Comparison of ENCODE assay signal across 8 mouse cellular contexts in genomic region chr14:20546415-20546814, GRCm38 (mm10). TPM values are rescaled to one million over a fixed set of nuclear protein-coding genes. Genes with fewer than 3 reads are reported as not detected.
DNase-seq lines count a peak whose midpoint lies in the region; ATAC-seq lines count a peak whose summit lies in the region.

Gene Ppp3cb, minus strand, starts transcription at chr14:20546573.

- peak; percentile 82 for DNase-seq in 3134 (ENCODE audit: extremely low read depth, insufficient read length, low spot score)
- peak; percentile 90 for DNase-seq in adrenal gland, postnatal 10 days
- DNase-seq in embryonic facial prominence, embryonic 10.5 days (ENCODE audit: low spot score) = peak; percentile 95
- DNase-seq in gonadal fat pad, adult 2 months (ENCODE audit: low read depth) = peak; percentile 46
- DNase-seq in kidney, adult 8-10 months = peak; percentile 74 to 81
- DNase-seq in spleen, postnatal 14 days (ENCODE audit: low spot score in 2 of 2) = peak; percentile 54 to 66

- H3K4me3 ChIP-seq in embryonic facial prominence, embryonic 10.5 days = peak within 1 kb of the TSS; percentile 97
- H3K4me3 ChIP-seq in limb, embryonic 13.5 days = peak within 1 kb of the TSS; percentile 97
- H3K4me3 ChIP-seq in midbrain, embryonic 16.5 days (ENCODE audit: low read depth, low read length) = peak within 1 kb of the TSS; percentile 69

- H3K36me3 ChIP-seq in embryonic facial prominence, embryonic 10.5 days (replicated peaks) = peaks cover 48% of the 10 kb centered on the region
- H3K36me3 ChIP-seq in limb, embryonic 13.5 days = peaks cover 30% of the 10 kb centered on the region
- peaks cover 12% of the 10 kb centered on the region for H3K36me3 ChIP-seq in midbrain, embryonic 16.5 days (ENCODE audit: control insufficient read depth, insufficient read depth, low read length)

- WGBS in embryonic facial prominence, embryonic 10.5 days = under 1% methylated on average over 29 of the region's 29 CpGs
- 2% methylated on average over 28 of the region's 29 CpGs for WGBS in limb, embryonic 13.5 days
- WGBS in midbrain, embryonic 16.5 days = under 1% methylated on average over 26 of the region's 29 CpGs

- H3K4me1 ChIP-seq in embryonic facial prominence, embryonic 10.5 days = peaks cover 10% of the 10 kb centered on the region
- H3K4me1 ChIP-seq in limb, embryonic 13.5 days = peaks cover 11% of the 10 kb centered on the region
- peaks cover 14% of the 10 kb centered on the region for H3K4me1 ChIP-seq in midbrain, embryonic 16.5 days (ENCODE audit: control insufficient read depth, insufficient read depth, low read length)

- H3K27me3 ChIP-seq in embryonic facial prominence, embryonic 10.5 days (replicated peaks; ENCODE audit: low read depth, poor library complexity, severe bottlenecking) = no peaks in the 10 kb centered on the region
- H3K27me3 ChIP-seq in limb, embryonic 13.5 days = no peaks in the 10 kb centered on the region
- H3K27me3 ChIP-seq in midbrain, embryonic 16.5 days (ENCODE audit: control insufficient read depth, insufficient read depth, low read depth, low read length) = no peaks in the 10 kb centered on the region

- H3K4me2 ChIP-seq in limb, embryonic 13.5 days (replicated peaks) = peak within 1 kb of the TSS; percentile 62
- H3K4me2 ChIP-seq in midbrain, embryonic 16.5 days (ENCODE audit: low read length) = peak within 1 kb of the TSS; percentile 66

- H3K9ac ChIP-seq in limb, embryonic 13.5 days = peak within 1 kb of the TSS; percentile 97
- peak within 1 kb of the TSS; percentile 96 for H3K9ac ChIP-seq in midbrain, embryonic 16.5 days (ENCODE audit: low read depth, low read length)

- peak; percentile 92 for ATAC-seq in limb, embryonic 13.5 days (ENCODE audit: low FRiP score, low read depth)
- peak; percentile 96 for ATAC-seq in midbrain, embryonic 16.5 days

- H3K9me3 ChIP-seq in embryonic facial prominence, embryonic 10.5 days = no peaks in the 10 kb centered on the region
- no peaks in the 10 kb centered on the region for H3K9me3 ChIP-seq in limb, embryonic 13.5 days
- no peaks in the 10 kb centered on the region for H3K9me3 ChIP-seq in midbrain, embryonic 16.5 days (replicated peaks; ENCODE audit: control insufficient read depth, low read length, poor library complexity, severe bottlenecking)

- H3K27ac ChIP-seq in embryonic facial prominence, embryonic 10.5 days (replicated peaks) = peak within 1 kb of the TSS; percentile 99
- peak within 1 kb of the TSS; percentile 98 for H3K27ac ChIP-seq in limb, embryonic 13.5 days
- H3K27ac ChIP-seq in midbrain, embryonic 16.5 days (ENCODE audit: low read length) = peak within 1 kb of the TSS; percentile 97

RNA-seq across cellular contexts. Expression of gene Ppp3cb, which starts in this region (rescaled TPM):
- 10 to 100 TPM; 65.9 to 86.4 TPM for total RNA-seq in adrenal gland, postnatal 10 days (2021)
- 43.4 and 46.3 TPM in 2 replicates for polyA plus RNA-seq in embryonic facial prominence, embryonic 10.5 days (2016; fragmentation: Nextera tagmentation; extraction: Ambion mirVana)
- 13.9 and 16.8 TPM in 2 replicates for polyA plus RNA-seq in gonadal fat pad, adult 2 months (2012; rRNA removed)
- 59.8 and 60.5 TPM in 2 replicates for polyA plus RNA-seq in limb, embryonic 13.5 days (2015; fragmentation: Nextera tagmentation; extraction: Ambion mirVana)
- 105 and 107 TPM in 2 replicates for polyA plus RNA-seq in midbrain, embryonic 16.5 days (2015; fragmentation: Nextera tagmentation; extraction: Ambion mirVana)

Comparison
In these comparisons a context has a peak if more than half of its experiments do, and no peak if none do; other contexts are left out.
1. Peak in every context shown above with its lines: DNase-seq, ATAC-seq, H3K4me3 ChIP-seq and H3K27ac ChIP-seq.